Mouse (Mus musculus) myocyte (in vitro differentiated cells): Measurements from ENCODE around the gene Exosc3.

Source experiments
- CEBPB ChIP-seq: IDR thresholded peaks from 2 replicates; pipeline ENCODE4 v1.6.1; 2011; ENCODE audit warnings: mild to moderate bottlenecking, moderate library complexity; ENCODE audit not compliant: poor library complexity, insufficient read depth, severe bottlenecking
- E2F4 ChIP-seq: IDR thresholded peaks from one replicate; pipeline ENCODE4 v1.6.1; 2011; ENCODE audit warnings: mild to moderate bottlenecking, control low read depth, moderate library complexity; ENCODE audit not compliant: insufficient read depth
- POLR2A ChIP-seq: IDR thresholded peaks from one replicate; pipeline ENCODE4 v1.6.1; 2011; ENCODE audit warnings: low read depth, mild to moderate bottlenecking, control low read depth, moderate library complexity; ENCODE audit not compliant: insufficient read length
- POLR2AphosphoS2 ChIP-seq: IDR thresholded peaks from one replicate; pipeline ENCODE4 v1.6.1; 2011; ENCODE audit warnings: low read depth, control low read depth; ENCODE audit not compliant: insufficient read length
- TCF12 ChIP-seq: IDR thresholded peaks from one replicate; pipeline ENCODE4 v1.6.1; 2011; ENCODE audit warnings: mild to moderate bottlenecking, control low read depth; ENCODE audit not compliant: poor library complexity, insufficient read depth, severe bottlenecking
- TCF3 ChIP-seq: IDR thresholded peaks from one replicate; pipeline ENCODE4 v1.6.1; 2011; ENCODE audit warnings: low read depth, control low read depth; ENCODE audit not compliant: insufficient read length

GRCm38 (mm10) chr4:45341226-45341625 is 1.3 kb downstream of the Exosc3 start:
- no peak for TF ChIP-seq E2F4
- TF ChIP-seq CEBPB = no peak
- no peak for TF ChIP-seq POLR2A
- TF ChIP-seq TCF3 = no peak
- no peak for TF ChIP-seq TCF12
- TF ChIP-seq POLR2AphosphoS2 = no peak
